Mouse (Mus musculus) thymus, postnatal 36 days (tissue): ENCODE results near the gene Lamc3.
"Not testable (repeated sequence)": the region's sequence is repeated elsewhere in the genome, so short reads cannot be mapped to it uniquely, and the experiment has no call there.

Experiments used
- DNase-seq, 2 experiments: peaks; one replicate each; pipeline ENCODE4 v3.0.0; 2022; ENCODE audit warnings: mixed read lengths in 2 of 2

Gene Lamc3

GRCm38 (mm10) chr2:31878610-31879009, 8.5 kb upstream of the Lamc3 start:
- no peak for DNase-seq

GRCm38 (mm10) chr2:31880868-31881267, 6.2 kb upstream of the Lamc3 start:
- peak; percentile 50 to 70 for DNase-seq

GRCm38 (mm10) chr2:31883061-31883460, 4.0 kb upstream of the Lamc3 start:
- no peak for DNase-seq

- DNase-seq: peak; percentile 37 to 50
Observed at GRCm38 (mm10) chr2:31884806-31885205, 2.3 kb upstream of the Lamc3 start.

GRCm38 (mm10) chr2:31888871-31889270, 1.8 kb downstream of the Lamc3 start:
- DNase-seq: no peak

GRCm38 (mm10) chr2:31891219-31891618, 4.1 kb downstream of the Lamc3 start:
- no peak for DNase-seq

GRCm38 (mm10) chr2:31893110-31893669, 6.1 kb downstream of the Lamc3 start:
- no peak for DNase-seq

- no peak for DNase-seq
Observed at GRCm38 (mm10) chr2:31894221-31894870, 7.3 kb downstream of the Lamc3 start.

- no peak for DNase-seq
Observed at GRCm38 (mm10) chr2:31900932-31901331, 13.8 kb downstream of the Lamc3 start.

GRCm38 (mm10) chr2:31901659-31902362, 14.7 kb downstream of the Lamc3 start:
- no peak for DNase-seq

- no peak for DNase-seq
Observed at GRCm38 (mm10) chr2:31904089-31904488, 17.0 kb downstream of the Lamc3 start.

GRCm38 (mm10) chr2:31904622-31905021, 17.5 kb downstream of the Lamc3 start:
- no peak for DNase-seq

GRCm38 (mm10) chr2:31905682-31906081, 18.6 kb downstream of the Lamc3 start:
- no peak for DNase-seq

- no peak for DNase-seq
Observed at GRCm38 (mm10) chr2:31906407-31906806, 19.3 kb downstream of the Lamc3 start.

GRCm38 (mm10) chr2:31912575-31912974, 25.5 kb downstream of the Lamc3 start:
- no peak for DNase-seq

GRCm38 (mm10) chr2:31914213-31914612, 27.1 kb downstream of the Lamc3 start:
- not testable (repeated sequence) for DNase-seq

GRCm38 (mm10) chr2:31915112-31915511, 28.0 kb downstream of the Lamc3 start:
- DNase-seq: peak; percentile 62 to 69

- DNase-seq: peak; percentile 47 to 54
Observed at GRCm38 (mm10) chr2:31917636-31918035, 30.5 kb downstream of the Lamc3 start.

GRCm38 (mm10) chr2:31923645-31924044, 36.6 kb downstream of the Lamc3 start:
- no peak for DNase-seq

GRCm38 (mm10) chr2:31924811-31925210, 37.7 kb downstream of the Lamc3 start:
- DNase-seq: no peak

GRCm38 (mm10) chr2:31925936-31926335, 38.8 kb downstream of the Lamc3 start:
- DNase-seq: no peak

GRCm38 (mm10) chr2:31929664-31930063, 42.6 kb downstream of the Lamc3 start:
- peak; percentile 16 to 33 for DNase-seq

- no peak for DNase-seq
Observed at GRCm38 (mm10) chr2:31934551-31934950, 47.5 kb downstream of the Lamc3 start.

- DNase-seq: no peak
Observed at GRCm38 (mm10) chr2:31935054-31935453, 48.0 kb downstream of the Lamc3 start.
